Mouse (Mus musculus) mature B cell (primary cell): Measurements from ENCODE around the gene Wnt10b.
"Not testable (repeated sequence)": the region's sequence is repeated elsewhere in the genome, so short reads cannot be mapped to it uniquely, and the experiment has no call there.

Source experiments
- in situ Hi-C: fragments of 300-500 bp; cut with MboI; formaldehyde crosslinking; loops from 2 replicates; pipeline ENCODE4 v1.14.3; 2019

Gene Wnt10b

DNA sequence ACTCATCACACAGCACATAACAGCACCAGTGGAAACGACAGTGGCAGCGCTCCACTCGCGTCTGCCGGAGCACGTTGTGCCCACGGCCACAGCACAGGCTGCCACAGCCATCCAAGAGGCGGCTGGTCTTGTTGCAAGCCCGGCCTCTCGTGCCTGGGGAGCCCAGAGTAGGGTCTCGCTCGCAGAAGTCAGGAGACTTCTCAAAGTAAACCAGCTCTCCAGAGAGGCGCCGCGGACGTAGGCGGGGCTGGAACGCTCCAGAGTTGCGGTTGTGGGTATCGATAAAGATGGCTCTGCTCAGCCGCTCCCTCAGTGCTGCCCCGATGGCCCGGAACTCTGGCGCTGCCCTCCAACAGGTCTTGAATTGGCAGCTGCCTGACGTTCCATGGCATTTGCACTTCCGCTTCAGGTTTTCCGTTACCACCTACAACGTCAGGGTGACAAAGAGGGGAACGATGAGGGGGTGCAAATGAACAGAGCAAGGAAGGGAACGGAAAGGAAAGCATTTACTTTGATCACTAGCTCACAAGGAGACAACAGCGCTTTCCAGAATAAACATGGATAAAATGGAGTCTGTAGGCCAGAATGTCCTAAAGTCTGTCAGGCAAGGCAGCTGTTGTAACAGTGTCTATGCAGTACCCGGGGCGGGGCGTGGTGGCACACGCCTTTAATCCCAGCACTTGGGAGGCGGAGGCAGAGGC, 5.3 kb downstream of the Wnt10b start:
- in situ Hi-C loops = no loop called here

DNA sequence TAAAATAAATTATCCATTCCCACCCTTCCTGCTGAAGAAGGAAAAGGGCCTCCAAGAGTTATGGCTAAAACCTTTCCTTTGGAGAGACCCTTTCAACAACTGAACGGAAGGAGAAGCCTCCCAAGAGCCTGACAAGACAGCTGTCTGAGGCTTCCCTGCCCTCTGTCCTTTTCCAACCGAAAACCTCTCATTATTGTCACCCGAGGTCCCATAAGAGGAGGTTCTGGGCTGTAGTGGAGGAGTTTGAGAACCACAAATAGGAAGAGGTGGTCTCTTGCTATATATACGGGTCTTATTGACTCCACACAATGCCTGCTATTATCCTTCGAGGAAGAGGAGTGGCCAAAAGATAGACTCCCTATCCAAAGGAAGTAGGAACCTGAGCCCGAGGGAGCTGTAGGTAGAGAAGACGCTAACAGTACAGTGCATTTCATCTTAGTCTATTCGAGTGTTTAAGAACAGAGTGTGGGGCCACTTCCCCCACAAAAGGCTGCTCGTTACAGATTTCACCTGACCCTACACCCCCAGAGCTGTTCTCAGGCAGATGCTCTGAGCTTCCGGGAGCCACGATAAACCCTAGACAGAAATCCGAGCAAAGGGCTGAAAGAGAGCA, 6.0 kb downstream of the Wnt10b start:
- in situ Hi-C loops = no loop called here

DNA sequence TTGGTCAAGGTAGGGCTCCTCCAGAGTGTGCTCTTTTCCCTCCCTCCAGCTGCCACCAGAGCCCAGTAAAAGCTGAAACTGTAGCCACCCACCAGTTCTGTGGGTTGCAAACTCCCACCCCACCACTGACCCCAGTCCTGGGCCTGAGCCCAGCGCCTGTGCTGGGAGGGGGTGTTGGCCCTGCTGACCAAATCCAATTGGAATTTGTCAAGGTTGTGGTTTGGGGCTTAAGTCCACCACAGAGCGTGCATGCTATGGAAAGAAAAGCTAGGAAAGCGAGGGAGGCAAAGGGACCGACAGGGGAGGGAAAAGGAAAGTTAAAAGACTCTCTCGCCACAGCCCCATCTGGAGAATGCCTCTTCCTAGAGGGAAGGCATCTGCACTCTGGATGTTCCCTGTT, 9.7 kb downstream of the Wnt10b start:
- in situ Hi-C loops = no loop called here

DNA sequence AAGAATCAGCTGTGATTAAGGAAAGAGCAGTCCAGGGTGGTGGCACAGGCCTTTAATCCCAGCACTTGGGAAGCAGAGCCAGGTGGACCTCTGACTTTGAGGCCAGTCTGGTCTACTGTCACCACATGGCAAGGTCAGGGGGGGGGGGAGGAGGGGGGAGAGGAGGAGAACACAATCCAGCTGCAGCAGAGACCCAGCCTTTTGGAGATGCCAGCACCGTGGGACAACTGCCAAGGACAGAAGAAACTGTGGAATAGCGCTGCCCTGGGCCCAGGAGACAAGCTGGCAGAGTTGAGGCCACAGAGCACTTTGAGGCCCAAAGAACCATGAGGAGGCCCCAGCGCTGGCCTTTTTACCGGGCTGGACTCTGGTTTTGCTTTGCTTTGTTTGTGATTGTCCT, 12.0 kb downstream of the Wnt10b start:
- in situ Hi-C loops = no loop called here

DNA sequence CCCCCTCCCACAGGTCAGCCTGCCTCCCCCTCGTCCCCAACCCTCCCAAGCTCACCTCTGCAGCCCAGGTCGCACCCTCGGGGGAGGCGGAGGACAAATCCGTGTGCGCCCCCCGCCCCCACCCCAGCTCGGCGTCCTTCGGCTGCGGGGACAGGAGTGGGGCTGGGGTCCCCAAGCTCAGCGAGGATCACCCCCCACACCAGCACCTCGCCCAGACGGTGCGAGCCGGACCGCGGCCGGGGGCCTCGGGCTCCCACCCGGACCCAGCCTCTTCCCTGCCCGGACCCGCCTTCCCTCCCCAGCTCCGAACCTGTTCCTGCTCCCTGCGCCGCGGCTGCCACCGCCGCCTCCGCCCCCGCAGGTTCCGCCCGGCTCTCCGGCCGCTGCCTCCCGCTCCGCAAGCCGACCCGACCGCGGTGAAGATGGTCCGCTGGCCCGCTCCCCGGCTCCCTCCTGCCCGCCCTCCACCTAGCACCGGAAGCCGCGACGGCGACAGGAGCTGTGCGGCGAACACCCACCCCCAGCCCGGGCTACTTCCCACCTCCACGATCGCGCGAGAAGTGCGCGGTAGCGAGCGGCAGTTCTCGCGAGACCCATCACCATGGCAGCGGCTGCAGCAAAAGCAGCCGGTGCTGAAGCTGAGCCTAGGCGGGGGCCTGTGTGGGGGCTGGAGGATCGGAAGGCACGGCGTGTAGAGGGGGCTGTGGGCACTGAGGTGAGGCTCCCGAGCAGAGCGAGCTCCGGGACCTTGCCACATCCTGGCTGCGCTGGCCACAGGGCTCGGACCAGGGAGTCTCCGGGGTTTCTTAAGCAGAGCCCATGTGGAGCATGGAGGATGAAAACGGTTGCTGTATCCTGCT, 15.1 kb downstream of the Wnt10b start, which contains the start of gene Arf3:
Gene Arf3, minus strand, starts transcription at position 545 of the 860 bp plus-strand sequence.
- in situ Hi-C loops = no loop called here

DNA sequence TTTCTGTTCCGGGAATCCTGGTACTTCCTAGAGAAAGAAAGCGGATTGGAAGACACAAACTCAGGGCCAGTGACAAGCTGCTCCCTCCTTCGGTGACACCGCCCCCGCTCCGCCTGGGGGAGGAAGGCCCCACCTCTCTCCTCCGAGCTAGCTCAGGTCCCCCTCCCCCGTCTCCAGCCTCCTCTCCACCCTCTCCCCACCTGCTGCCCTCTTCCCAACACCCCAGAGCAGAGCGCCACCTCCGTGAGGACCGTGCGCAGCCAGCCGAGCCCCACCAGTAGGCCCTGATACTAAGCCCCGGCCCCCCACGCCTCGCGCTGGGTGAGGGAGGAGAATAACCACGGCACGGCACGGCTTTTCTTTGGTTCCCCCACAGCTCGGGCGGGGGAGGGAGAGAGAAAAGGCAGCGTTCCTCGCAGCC, 15.7 kb downstream of the Wnt10b start:
- in situ Hi-C loops = no loop called here

DNA sequence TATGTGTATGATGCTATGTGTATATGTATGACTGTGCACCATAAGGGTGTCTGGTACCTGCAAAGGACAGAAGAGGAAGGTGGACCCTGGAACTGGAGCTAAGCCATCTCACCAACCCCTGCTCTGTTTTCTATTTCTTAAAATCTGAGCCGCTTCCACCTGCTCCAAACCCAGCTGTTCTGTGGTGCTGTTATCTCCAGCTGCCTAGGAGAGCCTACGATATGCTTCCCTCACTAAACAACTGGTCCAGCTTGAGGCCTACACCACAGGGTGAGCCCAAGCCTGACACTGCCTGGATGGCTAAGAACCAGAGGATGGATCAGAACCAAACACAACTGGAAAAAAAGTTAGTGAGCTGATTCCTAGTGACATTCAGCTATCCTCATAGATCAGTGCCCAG, 23.8 kb downstream of the Wnt10b start:
- in situ Hi-C loops = no loop called here

DNA sequence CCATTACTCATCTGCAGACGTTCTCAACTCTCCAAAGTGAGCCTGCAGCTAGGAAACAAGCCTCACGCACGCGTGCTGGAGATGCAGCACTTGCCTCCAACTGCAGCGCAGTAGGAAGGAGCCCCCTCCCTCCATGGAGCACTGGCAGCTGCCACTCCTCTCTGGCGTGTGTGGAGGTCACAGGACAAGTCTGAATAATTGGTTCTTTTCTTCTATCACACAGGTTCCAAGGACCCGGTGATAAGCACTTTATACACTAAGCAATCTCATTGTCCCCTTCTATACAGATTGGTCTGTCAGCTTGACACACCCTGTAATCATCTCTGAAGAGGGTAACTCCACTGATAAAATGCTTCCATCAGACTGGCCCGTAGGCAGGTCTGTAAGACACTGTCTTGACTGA, 24.9 kb downstream of the Wnt10b start:
- in situ Hi-C loops = no loop called here

DNA sequence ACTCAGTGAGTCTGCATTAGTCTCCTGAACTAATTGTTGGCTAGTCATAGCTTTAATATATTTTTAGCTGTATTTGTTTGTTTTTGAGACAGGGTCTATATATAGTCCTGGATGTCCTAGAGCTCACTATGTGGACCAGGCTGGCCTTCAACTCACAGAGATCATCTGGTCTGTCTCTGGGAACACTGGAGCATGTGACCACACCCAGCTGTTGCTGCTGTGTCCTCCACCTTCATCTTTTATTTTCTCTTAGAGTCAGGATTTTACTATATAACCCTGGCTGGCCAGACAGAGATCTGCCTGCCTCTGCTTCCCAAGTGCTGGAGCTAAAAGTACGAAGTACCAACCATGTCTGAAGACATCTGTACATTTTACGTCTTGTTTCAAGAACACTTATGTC, 28.9 kb downstream of the Wnt10b start:
- in situ Hi-C loops = no loop called here

DNA sequence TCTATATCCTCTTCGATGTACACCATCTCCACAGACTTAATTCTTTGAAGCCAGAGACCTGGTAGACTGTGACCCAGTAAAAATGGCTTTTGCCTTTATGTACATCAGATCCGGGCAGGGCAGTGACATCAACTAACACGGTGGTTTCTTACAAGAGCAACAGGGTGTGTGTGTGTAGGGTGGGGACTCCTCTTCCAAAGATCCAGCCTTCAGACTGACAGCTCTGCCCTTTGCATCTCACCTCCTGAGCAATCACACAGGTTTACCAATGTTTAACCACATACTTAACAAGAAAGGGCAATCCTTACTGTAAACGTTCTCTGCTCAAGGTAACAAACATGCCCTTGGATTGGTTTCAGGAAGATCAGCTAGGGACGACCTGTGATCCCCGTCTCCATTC, 30.7 kb downstream of the Wnt10b start:
- in situ Hi-C loops = no loop called here

DNA sequence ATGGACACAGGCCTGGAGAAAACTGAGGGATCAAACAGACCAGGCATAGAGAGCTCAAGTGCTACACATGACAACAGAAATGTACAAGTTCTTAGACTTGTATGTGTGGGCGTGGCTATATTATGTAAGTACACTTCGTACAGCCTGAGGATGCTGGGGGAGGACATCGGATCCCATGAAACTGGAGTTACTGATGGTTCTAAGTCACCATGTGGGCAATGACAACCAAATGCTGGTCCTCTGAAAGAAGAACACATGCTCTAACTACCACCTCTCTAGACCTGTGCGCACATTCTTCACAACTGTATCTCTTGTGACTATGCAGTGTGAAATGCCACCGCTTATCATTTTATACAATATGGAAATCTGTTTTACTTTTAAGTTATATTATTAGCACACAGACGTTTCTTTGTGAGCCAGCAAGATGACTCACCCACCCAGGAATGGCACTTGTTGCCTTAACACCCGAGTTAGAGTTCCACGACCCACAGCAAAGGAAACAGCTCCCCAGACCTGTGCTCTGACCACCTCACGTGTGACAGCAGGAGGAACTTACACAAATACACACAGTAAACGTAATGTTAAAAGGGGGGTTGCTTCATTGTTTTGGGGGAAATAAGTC, 31.5 kb downstream of the Wnt10b start:
- in situ Hi-C loops = no loop called here

DNA sequence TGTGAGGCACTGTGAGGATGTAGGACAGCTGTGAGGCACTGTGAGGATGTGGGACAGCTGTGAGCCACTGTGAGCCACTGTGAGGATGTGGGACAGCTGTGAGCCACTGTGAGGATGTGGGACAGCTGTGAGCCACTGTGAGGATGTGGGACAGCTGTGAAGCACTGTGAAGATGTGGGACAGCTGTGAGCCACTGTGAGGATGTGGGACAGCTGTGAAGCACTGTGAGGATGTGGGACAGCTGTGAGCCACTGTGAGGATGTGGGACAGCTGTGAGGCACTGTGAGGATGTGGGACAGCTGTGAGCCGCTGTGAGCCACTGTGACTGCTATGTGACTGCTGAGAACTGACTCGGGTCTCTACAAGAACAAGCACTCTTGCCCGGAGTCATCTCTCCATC, 34.1 kb downstream of the Wnt10b start:
- in situ Hi-C loops = not testable (repeated sequence)

DNA sequence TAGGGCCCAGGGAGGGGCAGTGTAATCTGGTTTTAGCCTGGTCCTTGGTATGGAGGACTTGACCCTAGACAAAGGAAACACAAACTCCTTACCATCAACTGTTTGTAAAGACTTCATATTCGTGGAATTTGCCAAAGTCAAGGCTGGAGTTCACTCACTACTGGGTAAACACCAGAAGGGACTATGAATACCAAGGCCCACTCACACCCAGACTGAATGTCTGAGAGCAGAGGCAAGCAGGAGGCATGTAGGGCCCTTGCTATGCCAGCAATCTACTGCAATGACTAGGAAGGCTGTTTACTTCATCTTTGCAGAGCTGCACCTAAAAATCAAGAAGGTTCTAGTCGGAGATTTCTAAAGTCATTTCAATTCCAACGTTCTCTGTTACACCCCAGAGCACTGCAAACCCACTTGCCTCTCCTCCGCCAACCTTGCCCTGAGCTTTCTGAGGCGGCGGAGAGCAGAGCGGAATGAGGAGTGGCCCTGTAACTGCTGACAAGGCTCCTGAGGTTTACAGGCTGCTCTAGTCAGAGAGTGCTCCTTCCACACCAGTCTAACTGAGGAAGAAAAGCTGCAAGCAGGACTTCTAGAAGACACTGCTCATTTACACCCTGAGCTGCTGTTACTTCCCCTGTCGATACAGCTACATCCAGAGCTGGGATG, 35.1 kb downstream of the Wnt10b start:
- in situ Hi-C loops = no loop called here

DNA sequence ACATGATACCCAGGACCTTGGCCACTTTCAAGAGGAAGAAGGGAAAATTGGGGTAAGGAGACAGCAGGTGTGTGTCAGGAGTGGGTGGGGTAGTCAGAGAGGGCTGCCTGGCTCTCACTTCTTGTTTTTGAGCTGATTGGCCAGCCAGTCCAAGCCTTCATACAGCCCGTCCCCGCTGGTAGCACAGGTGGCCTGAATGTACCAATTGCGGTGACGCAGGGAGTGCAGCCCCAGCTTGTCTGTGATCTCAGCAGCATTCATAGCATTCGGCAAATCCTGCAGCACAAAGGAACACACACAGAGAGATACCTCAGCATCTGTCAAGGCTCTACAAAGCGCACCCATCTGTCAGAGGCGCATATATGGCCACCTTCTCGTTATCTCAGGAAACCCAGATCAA, 37.7 kb downstream of the Wnt10b start:
- in situ Hi-C loops = no loop called here

DNA sequence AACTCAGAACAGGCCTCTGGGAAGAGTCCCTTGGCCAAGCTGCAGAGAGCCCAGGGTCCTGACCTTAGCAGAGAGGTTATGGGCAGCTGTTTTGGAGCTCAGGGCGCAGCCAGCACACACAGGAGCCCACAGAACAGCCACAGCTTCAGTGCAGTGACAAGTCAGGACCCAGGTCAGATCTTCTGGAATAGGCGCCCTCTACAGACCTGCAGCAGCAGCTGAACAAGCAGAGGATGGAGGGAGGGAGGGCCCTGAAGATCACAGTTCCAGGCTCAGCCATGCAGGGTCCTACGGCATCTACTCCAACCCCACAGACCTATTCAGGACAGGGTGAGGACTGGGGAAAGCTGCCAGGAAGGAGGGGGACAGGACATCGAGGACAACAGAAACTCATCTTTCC, 39.2 kb downstream of the Wnt10b start:
- in situ Hi-C loops = no loop called here

DNA sequence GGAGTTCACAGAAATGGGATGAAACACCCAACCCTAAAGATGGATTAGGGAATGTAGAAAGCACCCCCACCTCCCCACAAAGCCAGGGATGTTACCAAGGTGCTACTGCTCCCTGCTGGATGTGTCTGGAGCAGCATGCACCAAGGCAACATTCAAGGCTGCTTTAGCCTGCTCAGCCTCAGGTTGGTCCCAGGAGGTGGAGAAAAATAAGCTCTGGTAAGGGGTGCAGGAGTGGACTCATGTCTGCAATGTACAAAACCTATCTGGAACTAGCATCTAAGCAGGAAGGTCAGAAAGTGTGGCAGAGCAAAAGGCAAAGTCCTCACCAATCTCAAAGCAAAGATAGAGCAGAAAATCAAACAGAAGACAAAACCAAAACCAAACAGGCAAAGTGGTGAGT, 40.1 kb downstream of the Wnt10b start:
- in situ Hi-C loops = no loop called here

DNA sequence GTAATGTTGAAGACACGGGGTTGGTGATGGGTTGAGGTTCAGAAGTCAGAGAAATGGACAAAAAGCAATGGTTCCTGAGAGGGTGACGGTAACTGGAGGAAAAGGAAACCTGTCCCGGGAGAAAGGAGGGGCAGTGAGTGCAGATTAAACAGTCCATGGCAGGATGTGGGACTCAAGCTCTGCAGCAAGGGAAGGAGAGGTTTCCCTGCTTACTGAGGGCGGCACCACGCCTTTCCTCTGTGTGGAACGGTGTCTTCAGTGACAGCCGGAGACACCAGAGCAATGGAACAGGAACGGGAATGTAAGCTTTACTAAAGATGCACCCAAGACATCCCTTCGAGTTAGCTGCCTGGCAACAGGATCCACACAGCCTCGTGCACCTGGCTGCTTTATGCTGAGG, 41.4 kb downstream of the Wnt10b start:
- in situ Hi-C loops = no loop called here

DNA sequence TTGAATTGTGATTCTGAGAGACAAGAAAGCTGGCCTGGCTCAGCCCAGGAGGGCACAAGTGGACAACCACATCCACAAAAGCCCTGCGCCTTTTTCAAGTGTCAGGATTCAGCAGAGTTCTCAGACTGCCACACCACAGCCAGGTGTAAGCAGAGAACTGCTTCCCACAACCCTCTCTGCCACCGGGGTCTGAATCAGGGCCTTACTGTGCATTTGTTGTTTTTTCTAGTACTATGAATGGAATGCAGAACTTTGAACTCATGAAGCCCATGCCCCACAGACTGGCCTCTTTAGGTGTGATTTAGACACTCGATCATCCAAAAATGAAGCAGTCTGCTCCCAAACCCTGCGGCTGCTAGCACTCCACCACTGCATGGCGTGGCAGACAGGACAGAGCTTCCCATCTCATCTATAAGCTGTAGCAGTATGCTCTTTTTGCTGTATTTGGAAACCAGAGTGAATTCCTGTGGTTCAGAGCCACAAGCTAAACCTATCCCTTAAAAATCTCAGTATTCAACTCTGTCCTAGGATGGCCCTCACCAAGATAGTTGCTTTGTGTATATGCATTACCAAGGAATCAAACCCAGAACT, 43.9 kb downstream of the Wnt10b start:
- in situ Hi-C loops = no loop called here

DNA sequence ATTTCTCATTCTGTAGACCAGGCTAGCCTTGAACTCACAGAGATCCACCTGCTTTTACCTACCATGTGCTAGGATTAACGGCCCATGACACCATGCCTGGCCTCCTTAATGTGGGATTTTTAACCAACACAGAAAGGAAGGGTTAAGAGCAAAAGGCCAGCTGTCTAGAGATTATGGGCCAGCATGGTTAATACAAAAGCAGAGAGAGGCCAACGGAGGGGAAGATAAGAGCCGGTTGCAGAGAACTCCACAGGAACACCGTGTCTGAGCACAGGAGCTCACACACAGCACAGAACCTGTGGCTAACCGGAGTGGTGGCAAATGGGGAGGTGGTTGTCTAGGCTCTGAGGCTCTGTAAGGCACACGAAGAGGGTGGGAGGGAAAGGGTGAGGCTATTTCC, 44.6 kb downstream of the Wnt10b start:
- in situ Hi-C loops = no loop called here

DNA sequence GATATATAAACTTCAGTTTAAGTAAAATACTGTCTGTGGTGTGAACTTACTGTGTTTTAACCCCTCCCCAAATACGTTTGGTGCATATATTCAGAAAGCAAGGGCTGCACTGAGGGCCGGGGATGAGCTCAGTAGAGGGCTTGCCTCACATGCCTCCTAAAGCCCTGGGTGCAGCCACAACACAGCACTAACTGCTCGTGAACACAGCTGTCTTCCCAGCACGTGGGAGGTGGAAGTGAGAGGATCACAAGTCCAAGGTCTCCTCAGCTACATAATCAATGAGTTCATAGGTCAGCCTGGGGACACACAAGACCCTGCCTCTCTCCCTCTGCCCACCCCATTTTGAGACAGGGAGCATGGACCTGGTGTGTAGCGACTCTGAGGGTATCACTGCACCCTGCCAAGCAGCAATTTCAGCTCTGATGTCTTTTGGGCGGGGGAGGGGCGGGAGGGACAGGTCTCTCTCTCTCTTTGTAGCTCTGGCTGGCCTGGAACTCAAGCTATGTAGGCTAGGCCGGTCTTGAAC, 45.9 kb downstream of the Wnt10b start:
- in situ Hi-C loops = no loop called here

DNA sequence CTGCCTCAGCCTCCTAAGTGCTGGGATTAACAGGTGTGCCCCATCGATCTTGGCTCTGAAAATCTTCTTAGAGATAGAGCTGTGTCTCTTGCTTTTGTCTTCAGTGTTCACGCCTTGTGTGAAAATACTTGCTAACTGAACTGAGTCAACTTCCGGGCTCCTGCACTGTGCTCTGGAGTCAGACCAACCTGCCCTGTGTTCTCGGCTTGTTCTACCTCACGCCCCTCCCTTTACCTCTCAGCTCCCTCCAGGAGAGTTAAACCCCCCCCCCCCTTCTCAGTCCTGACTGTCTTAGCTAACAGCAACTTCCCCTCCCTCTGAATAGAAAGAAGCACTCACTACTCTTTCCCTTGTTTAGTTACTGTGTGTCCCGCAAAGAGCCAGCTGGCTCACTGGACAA, 47.2 kb downstream of the Wnt10b start:
- in situ Hi-C loops = no loop called here
